Mouse (Mus musculus) heart, embryonic 16.5 days (tissue): Measurements from ENCODE around the gene Tmem186. TPM values are rescaled to one million over a fixed set of nuclear protein-coding genes. Genes with fewer than 3 reads are reported as not detected.
A peak's percentile ranks its signal among the peaks of the same experiment; 100 is the strongest.

ENCODE experiments used
- ATAC-seq: fragments of 200-750 bp; cut with Nextera tagmentation; replicated peaks from 2 replicates; pipeline ENCODE4 v1.8.0; 2017; ENCODE audit warnings: moderate number of reproducible peaks; ENCODE audit not compliant: insufficient read depth, low FRiP score; ENCODE audit errors: extremely low read depth
- H3K27ac ChIP-seq: fragments of 300-500 bp; sonication (generic); 2 replicates; pipeline ENCODE4 v1.5.1; 2014; ENCODE audit warnings: mild to moderate bottlenecking, low read length, control low read depth, moderate library complexity
- H3K27me3 ChIP-seq: fragments of 300-500 bp; sonication (generic); 2 replicates; pipeline ENCODE4 v1.6.1; 2014; ENCODE audit warnings: low read length, mixed read lengths; ENCODE audit not compliant: control insufficient read depth, insufficient read depth
- H3K36me3 ChIP-seq: fragments of 300-500 bp; sonication (generic); 2 replicates; pipeline ENCODE4 v1.6.1; 2014; ENCODE audit not compliant: control insufficient read depth, insufficient read depth
- H3K4me1 ChIP-seq: fragments of 300-500 bp; sonication (generic); 2 replicates; pipeline ENCODE4 v1.6.1; 2014; ENCODE audit warnings: low read length, mixed read lengths; ENCODE audit not compliant: control insufficient read depth, insufficient read depth
- H3K4me2 ChIP-seq: fragments of 300-500 bp; sonication (generic); 2 replicates; pipeline ENCODE4 v1.6.1; 2014; ENCODE audit warnings: low read depth, mild to moderate bottlenecking, control low read depth, low read length
- H3K4me3 ChIP-seq: fragments of 300-500 bp; sonication (generic); 2 replicates; pipeline ENCODE4 v1.5.1; 2014; ENCODE audit warnings: mild to moderate bottlenecking, control low read depth, low read length
- H3K9ac ChIP-seq: fragments of 300-500 bp; sonication (generic); 2 replicates; pipeline ENCODE4 v1.6.1; 2014; ENCODE audit warnings: low read length, control low read depth
- H3K9me3 ChIP-seq: fragments of 300-500 bp; sonication (generic); replicated peaks from 2 replicates; pipeline ENCODE4 v1.6.1; 2016; ENCODE audit warnings: low read length; ENCODE audit not compliant: control insufficient read depth
- WGBS: fragments of 180-500 bp; shearing (Covaris S2); extraction: QIAGEN DNeasy Blood & Tissue Kit; methylation state at CpG from one replicate; pipeline ENCODE4 v1.1.7; 2014; 5-methylcytosine and 5-hydroxymethylcytosine counted together
- polyA plus RNA-seq: library from polyadenylated mRNA; unstranded; fragments of >200 nt; fragmentation: Nextera tagmentation; extraction: Ambion mirVana; gene quantifications from 2 replicates; pipeline ENCODE4 v1.2.1, GENCODE M21; 2015

The Tmem186 gene
- polyA plus RNA-seq, 1 experiment from 2014 or later, result 19.5 TPM

DNA sequence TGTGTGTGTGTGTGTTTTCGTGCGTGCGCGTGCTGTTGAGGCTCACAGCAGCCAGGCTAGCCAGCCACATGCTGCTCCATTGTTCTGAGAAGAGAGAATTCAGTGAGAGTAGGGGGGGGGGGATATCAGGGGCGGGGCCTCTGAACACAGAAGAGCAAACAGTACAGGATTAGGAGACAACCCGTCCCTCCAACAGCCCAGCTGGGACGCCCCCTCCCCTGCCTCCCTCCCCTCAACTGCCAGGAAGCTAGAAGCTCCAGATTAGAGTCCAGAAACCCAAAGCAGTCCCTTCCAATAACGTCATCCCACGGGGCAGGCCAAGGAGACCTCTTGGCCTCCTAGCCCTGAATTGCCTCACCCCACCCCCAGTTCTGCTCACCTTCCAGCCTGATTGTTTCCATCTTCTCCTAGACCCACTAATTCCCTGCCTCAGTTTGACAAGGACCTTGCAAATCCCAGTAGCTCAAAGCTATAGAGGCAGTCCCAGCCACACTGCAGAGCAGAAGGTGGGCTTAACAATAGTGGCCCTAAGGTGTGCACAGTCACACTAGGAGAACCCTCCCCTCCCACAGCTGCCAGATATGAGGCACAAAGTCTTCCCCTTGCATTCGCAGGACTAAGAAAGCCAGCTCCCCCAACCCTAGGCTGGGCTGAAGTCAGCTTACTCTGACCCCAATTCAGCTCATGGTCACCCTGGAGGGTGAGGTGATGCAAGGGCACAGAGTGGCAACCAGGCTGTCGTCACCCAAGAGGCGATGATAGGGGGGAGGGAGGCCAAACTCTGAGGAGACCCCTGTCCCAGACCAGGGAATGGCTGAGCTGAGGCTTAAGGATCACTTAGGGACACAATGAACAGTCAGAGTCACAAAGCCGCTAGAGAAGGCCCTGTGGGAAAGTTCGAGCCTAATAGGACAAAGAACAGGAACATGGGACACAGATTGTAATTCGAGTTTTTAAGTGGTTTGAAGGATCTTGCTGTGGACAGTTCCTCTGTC is 32.8 kb upstream of the Tmem186 start:
- ATAC-seq, result no peak
- Histone ChIP-seq H3K9me3 (no peaks in the 10 kb centered on the region), H3K9ac (peak overlapping the region; percentile 82), H3K27me3 (no peaks in the 10 kb centered on the region), H3K4me3 (peak overlapping the region; percentile 86), H3K27ac (peak overlapping the region; percentile 88), H3K4me1 (peaks cover 56% of the 10 kb centered on the region), H3K4me2 (peak overlapping the region; percentile 94), H3K36me3 (no peaks in the 10 kb centered on the region)
- WGBS, result 11% methylated on average over 14 of the region's 15 CpGs

- Histone ChIP-seq H3K27ac (peak overlapping the region; percentile 34; the same call in 1 of the 2 replicates), H3K9me3 (no peaks in the 10 kb centered on the region), H3K4me1 (peaks cover 56% of the 10 kb centered on the region), H3K4me2 (peak overlapping the region; percentile 94), H3K9ac (peak overlapping the region; percentile 34), H3K27me3 (no peaks in the 10 kb centered on the region), H3K4me3 (peak overlapping the region; percentile 7; the same call in 1 of the 2 replicates), H3K36me3 (no peaks in the 10 kb centered on the region)
- no peak for ATAC-seq
- WGBS, result 66% methylated on average over 5 of the region's 5 CpGs
These were observed 31.9 kb upstream of the Tmem186 start for GRCm38 (mm10) chr16:8669432-8669831.

DNA sequence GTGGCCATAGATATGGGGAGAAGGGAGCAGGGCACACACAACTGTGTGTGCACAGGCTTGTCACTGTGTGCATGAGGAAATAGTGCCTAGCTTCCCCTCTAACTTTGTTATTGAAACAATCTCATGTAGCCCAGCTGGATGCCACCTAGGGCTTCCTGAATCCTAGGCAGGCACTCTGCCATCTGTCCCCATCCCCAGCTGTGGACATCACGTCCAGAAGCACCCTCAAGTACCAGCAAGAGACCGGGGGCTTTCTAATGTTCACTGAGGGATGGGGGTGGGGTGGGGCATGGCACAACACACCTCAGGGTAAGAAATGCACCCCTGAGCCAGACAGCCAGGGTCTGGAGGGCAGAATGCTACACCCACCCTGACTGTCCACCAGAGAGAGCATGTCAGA is 30.9 kb upstream of the Tmem186 start:
- 0 out of 2 replicates have a peak, but pooled peaks cover 2% of the 10 kb centered on the region for H3K36me3 ChIP-seq
- WGBS, result 61% methylated on average over 2 of the region's 2 CpGs
- no peak for ATAC-seq
- peak overlapping the region; percentile 28 for H3K9ac ChIP-seq
- H3K4me2 ChIP-seq, result 0 out of 2 replicates have a peak overlapping the region, but pooled peaks have one; percentile 2
- H3K9me3 ChIP-seq, result no peaks in the 10 kb centered on the region
- H3K27me3 ChIP-seq, result no peaks in the 10 kb centered on the region
- peaks cover 56% of the 10 kb centered on the region for H3K4me1 ChIP-seq
- H3K4me3 ChIP-seq, result no peak overlapping the region
- peak overlapping the region; percentile 24 for H3K27ac ChIP-seq

- 0 out of 2 replicates have a peak overlapping the region, but pooled peaks have one; percentile 6 for H3K4me2 ChIP-seq
- no peak for ATAC-seq
- H3K9me3 ChIP-seq, result no peaks in the 10 kb centered on the region
- 66% methylated on average over 4 of the region's 4 CpGs for WGBS
- no peaks in the 10 kb centered on the region for H3K27me3 ChIP-seq
- H3K36me3 ChIP-seq, result 0 out of 2 replicates have a peak, but pooled peaks cover 2% of the 10 kb centered on the region
- peak overlapping the region; percentile 47 for H3K27ac ChIP-seq
- no peak overlapping the region; the same call in 1 of the 2 replicates for H3K9ac ChIP-seq
- H3K4me3 ChIP-seq, result no peak overlapping the region
- peaks cover 56% of the 10 kb centered on the region for H3K4me1 ChIP-seq
These were observed 30.3 kb upstream of the Tmem186 start for GRCm38 (mm10) chr16:8667814-8668213.

- Histone ChIP-seq H3K4me1 (peaks cover 56% of the 10 kb centered on the region), H3K9me3 (no peaks in the 10 kb centered on the region), H3K4me3 (no peak overlapping the region), H3K27me3 (no peaks in the 10 kb centered on the region), H3K36me3 (0 out of 2 replicates have a peak, but pooled peaks cover 2% of the 10 kb centered on the region), H3K9ac (no peak overlapping the region), H3K4me2 (0 out of 2 replicates have a peak overlapping the region, but pooled peaks have one; percentile 6), H3K27ac (peak overlapping the region; percentile 47)
- no peak for ATAC-seq
- WGBS, result 48% methylated on average over 7 of the region's 7 CpGs
These were observed 29.7 kb upstream of the Tmem186 start for GRCm38 (mm10) chr16:8667261-8667660.

DNA sequence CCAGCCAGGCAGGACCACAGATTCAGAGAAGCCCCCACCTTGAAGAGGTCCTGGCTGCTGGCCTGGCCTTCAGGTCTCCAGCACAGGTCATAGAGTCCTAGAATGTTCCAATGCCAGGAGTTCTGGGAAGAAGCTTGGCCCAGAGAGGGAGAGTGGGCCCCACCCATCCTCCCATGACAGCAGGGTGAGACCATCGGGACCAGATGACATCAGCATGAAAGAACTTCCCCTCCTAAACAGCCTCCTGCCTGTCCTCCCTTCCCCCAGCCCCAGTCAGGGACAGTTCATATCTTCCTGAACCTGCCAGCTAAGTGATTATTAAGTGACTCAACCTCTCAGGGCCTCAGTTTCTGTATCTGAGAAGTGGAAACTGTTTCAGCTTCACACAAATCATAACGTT is 28.9 kb upstream of the Tmem186 start:
- no peaks in the 10 kb centered on the region for H3K9me3 ChIP-seq
- H3K36me3 ChIP-seq, result 0 out of 2 replicates have a peak, but pooled peaks cover 2% of the 10 kb centered on the region
- no peak overlapping the region for H3K4me2 ChIP-seq
- peaks cover 56% of the 10 kb centered on the region for H3K4me1 ChIP-seq
- ATAC-seq, result peak; percentile 38
- whole genome bisulfite sequencing, result 12% methylated on average over 2 of the region's 2 CpGs
- no peak overlapping the region for H3K4me3 ChIP-seq
- no peaks in the 10 kb centered on the region for H3K27me3 ChIP-seq
- peak overlapping the region; percentile 22; the same call in 1 of the 2 replicates for H3K9ac ChIP-seq
- H3K27ac ChIP-seq, result peak overlapping the region; percentile 58

DNA sequence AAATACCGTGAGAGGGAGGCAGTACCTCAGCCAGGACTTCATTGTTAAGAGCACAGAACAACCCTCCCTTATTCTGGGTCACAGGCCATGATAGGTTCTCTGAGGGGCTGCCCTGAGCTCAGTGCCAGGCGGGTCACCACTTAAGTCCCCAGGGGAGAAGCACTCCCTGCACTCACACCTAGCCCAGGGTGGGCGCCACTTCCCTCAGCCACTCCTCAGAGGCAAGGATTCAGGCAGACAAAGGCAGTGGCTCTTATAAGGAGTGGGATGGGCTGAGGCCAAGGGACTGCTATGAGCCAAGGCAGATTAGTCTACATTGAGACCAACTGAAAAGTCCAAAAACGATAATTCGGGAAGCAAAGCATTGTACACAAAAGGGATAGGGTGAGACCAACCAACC is 27.9 kb upstream of the Tmem186 start:
- Histone ChIP-seq H3K9ac (no peak overlapping the region), H3K27ac (no peak overlapping the region), H3K4me2 (no peak overlapping the region), H3K27me3 (no peaks in the 10 kb centered on the region), H3K36me3 (peaks cover 6% of the 10 kb centered on the region), H3K4me3 (no peak overlapping the region), H3K9me3 (no peaks in the 10 kb centered on the region), H3K4me1 (peaks cover 47% of the 10 kb centered on the region)
- 86% methylated on average over 5 of the region's 5 CpGs for WGBS
- ATAC-seq, result no peak

DNA sequence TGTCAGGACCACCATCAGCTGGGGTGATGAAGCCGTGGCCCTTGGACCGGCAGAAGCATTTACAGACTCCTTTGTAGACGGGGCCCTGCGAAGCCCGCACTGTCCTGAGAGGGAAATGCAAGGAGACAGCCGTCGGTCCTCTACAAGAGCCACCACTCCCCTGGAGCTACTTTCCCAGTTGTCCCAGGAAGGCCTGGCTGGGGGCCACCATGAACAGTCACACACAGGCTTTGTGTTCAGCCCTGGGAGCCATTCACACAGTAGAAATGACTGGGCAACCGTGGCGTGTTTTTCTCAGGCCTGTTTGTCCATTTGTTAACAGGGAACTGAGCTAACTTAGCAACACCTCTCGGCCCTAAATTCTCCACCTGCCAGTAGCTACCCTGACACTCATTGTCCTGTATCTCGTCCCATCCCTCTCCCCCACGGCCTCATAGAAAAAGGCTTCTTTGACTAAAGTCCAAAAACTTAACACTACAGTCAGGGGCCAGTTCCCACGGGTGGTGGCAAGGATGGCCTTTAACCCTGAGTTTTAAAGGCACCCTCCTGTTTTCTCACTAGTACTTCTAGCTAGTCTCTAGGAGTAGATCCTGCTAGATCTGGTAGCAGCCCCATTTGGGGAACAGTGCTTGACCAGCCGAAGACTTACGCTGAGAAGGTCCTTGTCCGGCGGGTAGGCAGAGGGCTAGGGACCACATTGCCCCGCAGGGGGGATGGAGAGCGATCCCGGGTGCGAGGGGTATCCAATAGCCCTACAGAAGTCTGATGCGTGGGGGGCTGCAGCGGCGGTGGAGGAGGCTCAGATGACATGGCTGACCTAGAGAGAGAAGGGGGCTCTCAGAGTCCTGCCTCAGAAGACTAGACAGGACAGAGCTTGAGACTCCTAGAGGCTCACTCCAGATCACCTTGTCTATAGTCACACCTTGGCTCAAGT is 26.4 kb upstream of the Tmem186 start:
- Histone ChIP-seq H3K4me2 (no peak overlapping the region), H3K27ac (peak overlapping the region; percentile 9; the same call in 1 of the 2 replicates), H3K36me3 (peaks cover 18% of the 10 kb centered on the region), H3K9me3 (no peaks in the 10 kb centered on the region), H3K9ac (no peak overlapping the region), H3K4me3 (no peak overlapping the region), H3K27me3 (no peaks in the 10 kb centered on the region), H3K4me1 (peaks cover 32% of the 10 kb centered on the region)
- no peak for ATAC-seq
- 80% methylated on average over 24 of the region's 24 CpGs for WGBS
